Mouse (Mus musculus) kidney, adult 8-10 months (tissue): ENCODE data around the gene Prelp.

Source experiments
- DNase-seq, 2 experiments: peaks; one replicate each; pipeline ENCODE4 v3.0.0; 2022

Prelp gene

GRCm38 (mm10) chr1:133933301-133934195, 12.3 kb upstream of the Prelp start:
- no peak for DNase-seq

DNA sequence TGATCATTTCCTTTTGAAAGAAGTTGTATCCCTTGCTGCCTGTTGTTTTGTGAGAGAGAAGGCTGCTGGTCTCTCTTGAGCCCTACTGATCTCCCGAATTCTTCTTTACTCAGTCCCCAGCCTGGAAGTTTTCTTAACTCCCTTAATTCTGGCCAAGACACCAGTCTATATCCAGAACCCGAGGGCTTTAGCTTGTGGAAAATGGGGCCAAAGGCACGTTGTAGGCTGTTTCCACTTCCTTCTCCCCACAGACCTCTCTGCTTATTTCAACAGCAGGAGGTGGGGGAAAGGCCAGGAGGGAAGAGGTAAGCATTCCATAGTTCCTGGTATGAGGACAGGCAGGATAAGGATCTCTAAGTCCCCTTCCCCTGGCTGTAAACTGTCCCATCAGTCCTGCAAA, 8.8 kb upstream of the Prelp start:
- no peak for DNase-seq

- no peak for DNase-seq
Observed at GRCm38 (mm10) chr1:133925223-133925622, 4.0 kb upstream of the Prelp start.

DNA sequence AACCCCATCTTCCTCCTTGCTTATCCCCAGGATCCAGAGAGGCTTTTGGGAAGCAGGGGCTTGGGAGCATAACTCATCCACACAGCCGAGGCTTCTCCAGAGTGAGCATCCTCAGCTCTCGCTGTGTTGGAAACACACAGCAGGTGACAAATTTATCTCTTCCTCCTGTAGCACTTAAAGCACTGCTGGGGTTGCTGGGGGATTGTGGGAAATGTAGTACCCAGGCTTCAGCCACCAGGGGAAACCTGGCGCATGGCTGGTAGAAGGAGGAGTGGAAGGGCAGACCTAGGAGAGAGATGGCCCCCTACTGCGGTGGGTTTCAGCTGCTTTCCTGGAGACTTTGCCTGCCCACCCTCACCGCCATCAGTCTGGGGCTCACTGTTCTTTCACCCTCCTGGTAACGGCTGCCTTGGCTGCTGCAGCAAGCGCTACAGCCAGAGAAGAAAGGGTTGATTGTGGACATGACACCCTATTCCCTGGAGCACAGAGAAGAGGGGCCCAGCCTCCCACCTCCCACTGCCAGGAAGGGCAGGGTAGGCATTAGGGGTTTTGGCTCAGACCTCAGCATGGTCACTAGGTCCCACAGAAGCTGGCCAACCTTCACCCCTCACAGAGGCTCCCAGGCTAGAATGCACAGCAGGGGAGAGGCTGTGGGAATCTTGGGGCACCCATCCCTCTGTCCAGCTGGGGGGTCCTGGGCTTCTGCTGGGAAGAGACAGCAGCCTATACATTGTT, 3.1 kb upstream of the Prelp start:
- DNase-seq, result no peak

GRCm38 (mm10) chr1:133923071-133923470, 1.9 kb upstream of the Prelp start:
- DNase-seq, result no peak

GRCm38 (mm10) chr1:133920876-133921275, 338 bp downstream of the Prelp start:
- no peak for DNase-seq

DNA sequence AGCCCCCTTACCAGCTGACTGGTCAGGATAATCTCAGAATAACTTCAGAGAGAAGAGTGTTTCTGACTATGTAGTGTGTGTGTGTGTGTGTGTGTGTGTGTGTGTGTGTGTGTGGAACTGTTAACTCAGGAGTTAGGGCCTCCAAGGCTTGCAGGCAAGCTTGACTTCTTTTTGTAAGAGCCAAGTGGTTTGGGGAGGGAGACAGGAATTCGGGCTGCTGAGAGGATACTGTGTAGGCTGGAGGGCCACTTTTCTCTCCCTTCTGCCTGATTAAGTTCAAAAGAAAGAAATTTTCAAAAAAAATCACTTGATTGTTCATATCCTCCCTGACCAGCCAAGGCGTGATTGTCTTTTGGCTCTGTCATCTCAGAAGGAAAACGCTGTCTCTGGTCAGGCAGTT, 813 bp downstream of the Prelp start:
- no peak for DNase-seq

DNA sequence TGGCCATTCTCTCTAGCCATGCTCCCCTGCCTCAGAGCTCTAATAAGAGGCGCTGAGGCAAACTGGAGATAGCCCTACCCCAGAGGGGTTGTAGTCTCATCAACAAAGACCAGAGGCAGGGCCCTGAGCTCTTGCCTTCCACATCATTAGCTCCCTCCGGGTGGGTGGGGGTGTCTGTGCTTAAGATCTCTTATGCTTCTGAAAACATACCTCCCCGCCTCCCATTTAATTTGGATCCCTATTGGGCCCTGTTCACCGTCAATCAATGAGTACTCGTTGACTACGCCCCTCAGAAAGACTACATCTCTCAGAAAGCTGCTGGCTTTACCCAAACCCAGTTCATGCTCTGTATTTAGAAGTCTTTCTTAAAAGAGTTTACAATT, 3.1 kb downstream of the Prelp start:
- DNase-seq, result no peak

DNA sequence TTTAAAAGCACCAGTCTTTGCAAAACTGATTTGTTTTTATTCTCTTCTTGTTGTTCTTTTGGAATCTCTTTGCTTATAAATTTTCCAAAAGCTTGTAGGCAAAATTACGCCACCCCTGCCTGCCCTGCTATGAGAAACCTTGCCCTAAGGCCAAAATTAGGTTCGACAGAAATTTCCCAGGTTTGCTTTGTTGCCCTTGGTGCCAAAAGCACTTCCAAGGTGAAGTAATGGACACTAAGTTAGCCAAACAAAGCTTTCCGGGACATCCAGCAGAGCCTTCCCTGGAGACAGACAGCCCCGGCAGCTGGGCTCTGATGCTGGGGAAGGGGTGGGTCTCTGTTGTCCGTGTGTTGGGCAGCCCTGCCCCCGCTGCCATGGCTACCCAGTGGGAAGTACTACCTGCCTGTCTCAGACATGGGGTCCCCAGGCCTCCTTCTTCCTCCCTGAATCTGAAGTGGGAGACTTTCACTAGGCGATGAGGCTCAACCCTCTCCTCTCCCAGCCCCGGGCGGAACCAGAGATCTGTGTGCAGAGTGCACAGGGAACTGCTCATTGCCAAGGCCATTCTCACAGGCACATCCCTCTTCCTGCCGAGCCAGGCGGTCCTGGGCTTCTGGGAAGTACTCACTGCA, 3.6 kb downstream of the Prelp start:
- peak; percentile 30 to 35 for DNase-seq

- peak; percentile 78 to 86 for DNase-seq
Observed at GRCm38 (mm10) chr1:133915723-133916355, 5.4 kb downstream of the Prelp start.

GRCm38 (mm10) chr1:133915115-133915514, 6.1 kb downstream of the Prelp start:
- no peak for DNase-seq

GRCm38 (mm10) chr1:133913018-133913417, 8.2 kb downstream of the Prelp start:
- no peak for DNase-seq

GRCm38 (mm10) chr1:133911456-133911855, 9.8 kb downstream of the Prelp start:
- peak; percentile 37 to 49 for DNase-seq

DNA sequence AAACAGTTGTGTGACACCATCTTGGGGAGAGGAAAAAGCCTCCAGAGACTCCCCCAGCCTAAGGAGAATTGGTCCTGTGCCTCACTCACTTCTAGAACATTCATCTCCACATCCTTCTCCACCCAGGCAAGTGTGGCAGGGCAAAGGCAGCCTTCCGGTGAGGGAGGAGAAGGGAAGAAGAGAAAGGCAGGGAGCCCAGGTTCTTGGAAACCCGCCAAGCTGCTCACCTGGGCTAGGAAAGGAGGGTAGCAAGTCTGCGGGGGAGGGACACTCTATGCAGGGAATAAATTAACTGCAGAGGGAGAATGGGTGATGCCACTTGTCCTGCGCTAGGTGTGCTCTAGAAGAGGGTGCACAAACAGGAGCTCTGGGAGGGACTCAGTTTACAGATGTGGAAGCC, 10.2 kb downstream of the Prelp start:
- no peak for DNase-seq

DNA sequence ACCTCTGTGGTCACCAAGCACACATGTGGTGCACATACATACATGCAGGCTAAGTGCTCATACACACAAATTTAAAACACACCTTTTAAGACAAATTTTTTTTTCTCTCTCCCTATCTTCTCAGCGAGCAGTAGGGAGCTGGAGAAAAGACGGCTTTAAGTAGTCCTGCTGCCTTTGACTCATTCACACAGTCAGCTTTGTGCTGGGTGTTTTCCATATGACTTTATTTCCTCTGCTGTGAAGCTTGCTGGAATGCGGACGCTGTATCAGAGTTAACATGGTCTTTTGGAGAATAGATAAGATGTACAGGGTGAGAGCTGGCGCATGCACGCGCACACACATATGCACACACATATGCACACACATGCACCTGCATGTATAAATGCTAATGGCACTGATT, 11.1 kb downstream of the Prelp start:
- no peak for DNase-seq

- DNase-seq, result peak; percentile 60 to 73
Observed at GRCm38 (mm10) chr1:133908659-133909575, 12.3 kb downstream of the Prelp start.

DNA sequence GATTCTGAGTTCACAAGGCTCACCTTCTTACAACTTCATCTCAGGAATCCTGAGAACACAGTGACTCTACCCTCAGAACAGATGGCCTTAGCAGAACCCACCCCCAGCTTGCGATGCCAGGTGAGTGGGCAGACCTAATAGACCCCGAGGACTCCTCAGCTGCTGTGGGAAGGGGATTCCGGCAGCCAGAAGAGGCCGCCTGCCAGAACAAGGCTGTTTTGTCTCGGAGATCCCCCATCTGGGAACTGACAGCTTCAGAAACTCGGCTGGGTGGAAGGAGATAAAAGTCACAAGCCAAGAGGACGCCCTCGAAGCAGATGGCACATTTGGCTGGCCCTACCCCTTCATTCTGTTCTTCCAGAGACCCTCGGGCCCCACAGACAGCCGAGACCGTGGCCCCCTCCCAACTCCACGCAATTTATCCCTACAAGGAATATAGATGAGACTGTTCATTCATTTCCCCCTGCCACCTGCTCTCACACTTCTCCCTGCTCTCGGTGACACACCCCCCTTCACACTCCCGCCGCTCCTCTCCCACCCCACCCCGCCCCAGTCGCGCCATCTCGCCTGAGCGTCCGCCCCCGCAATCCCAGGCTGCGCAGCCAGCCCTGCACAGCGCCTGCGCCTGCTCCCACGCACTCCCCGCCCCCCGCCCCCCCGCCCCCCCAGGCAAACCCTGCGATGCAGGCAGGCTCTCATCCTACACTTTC, 13.1 kb downstream of the Prelp start, which contains the start of gene Optc:
Gene Optc, minus strand, starts transcription at position 51 of the 710 bp plus-strand sequence.
- DNase-seq, result no peak

GRCm38 (mm10) chr1:133906420-133906819, 14.8 kb downstream of the Prelp start:
- no peak for DNase-seq

GRCm38 (mm10) chr1:133900825-133901224, 20.4 kb downstream of the Prelp start:
- no peak for DNase-seq

GRCm38 (mm10) chr1:133899043-133899542, 22.1 kb downstream of the Prelp start:
- no peak for DNase-seq

GRCm38 (mm10) chr1:133897293-133897692, 23.9 kb downstream of the Prelp start:
- no peak for DNase-seq
